Mouse (Mus musculus) myocyte (in vitro differentiated cells): ENCODE data around the gene Olfr5. TPM values are rescaled to one million over a fixed set of nuclear protein-coding genes. Genes with fewer than 3 reads are reported as not detected.

ENCODE experiments used
- H3K27me3 ChIP-seq: one replicate; pipeline ENCODE4 v1.6.1; 2011; ENCODE audit not compliant: control insufficient read depth, insufficient read depth, insufficient read length
- H3K36me3 ChIP-seq: one replicate; pipeline ENCODE4 v1.6.1; 2011; ENCODE audit not compliant: control insufficient read depth, insufficient read depth
- H3K4me2 ChIP-seq: one replicate; pipeline ENCODE4 v1.6.1; 2011; ENCODE audit warnings: low read depth, control low read depth
- H3K4me3 ChIP-seq: one replicate; pipeline ENCODE4 v1.5.1; 2011; ENCODE audit warnings: mild to moderate bottlenecking, control low read depth, moderate library complexity
- H3K79me2 ChIP-seq: one replicate; pipeline ENCODE4 v1.6.1; 2011; ENCODE audit not compliant: control insufficient read depth, insufficient read depth
- H3ac ChIP-seq: one replicate; pipeline ENCODE4 v1.6.1; 2011; ENCODE audit not compliant: control insufficient read depth, insufficient read length
- CEBPB ChIP-seq: IDR thresholded peaks from 2 replicates; pipeline ENCODE4 v1.6.1; 2011; ENCODE audit warnings: mild to moderate bottlenecking, moderate library complexity; ENCODE audit not compliant: poor library complexity, insufficient read depth, severe bottlenecking
- E2F4 ChIP-seq: IDR thresholded peaks from one replicate; pipeline ENCODE4 v1.6.1; 2011; ENCODE audit warnings: mild to moderate bottlenecking, control low read depth, moderate library complexity; ENCODE audit not compliant: insufficient read depth
- MAX ChIP-seq: IDR thresholded peaks from one replicate; pipeline ENCODE4 v1.6.1; 2011; ENCODE audit warnings: low read depth, mild to moderate bottlenecking, control low read depth
- MYOD1 ChIP-seq, 3 experiments: IDR thresholded peaks; one replicate each; pipeline ENCODE4 v1.6.1; 2011; ENCODE audit warnings: control low read depth in 2 of 3, low read depth in 2 of 3, mild to moderate bottlenecking in 2 of 3, moderate library complexity in 1 of 3; ENCODE audit not compliant: insufficient read length in 2 of 3, control insufficient read depth in 1 of 3
- MYOG ChIP-seq, 3 experiments: IDR thresholded peaks; one replicate each; pipeline ENCODE4 v1.6.1; 2011; ENCODE audit warnings: control low read depth in 2 of 3, low read depth in 2 of 3, mild to moderate bottlenecking in 2 of 3; ENCODE audit not compliant: insufficient read length in 2 of 3, control insufficient read depth in 1 of 3, insufficient read depth in 1 of 3
- POLR2A ChIP-seq: IDR thresholded peaks from one replicate; pipeline ENCODE4 v1.6.1; 2011; ENCODE audit warnings: low read depth, mild to moderate bottlenecking, control low read depth, moderate library complexity; ENCODE audit not compliant: insufficient read length
- POLR2AphosphoS2 ChIP-seq: IDR thresholded peaks from one replicate; pipeline ENCODE4 v1.6.1; 2011; ENCODE audit warnings: low read depth, control low read depth; ENCODE audit not compliant: insufficient read length
- REST ChIP-seq: IDR thresholded peaks from one replicate; pipeline ENCODE4 v1.6.1; 2011; ENCODE audit warnings: mild to moderate bottlenecking, control low read depth, moderate library complexity; ENCODE audit not compliant: insufficient read depth, insufficient read length
- SRF ChIP-seq: IDR thresholded peaks from one replicate; pipeline ENCODE4 v1.6.1; 2011; ENCODE audit warnings: low read depth; ENCODE audit not compliant: control insufficient read depth, insufficient read length
- TCF12 ChIP-seq: IDR thresholded peaks from one replicate; pipeline ENCODE4 v1.6.1; 2011; ENCODE audit warnings: mild to moderate bottlenecking, control low read depth; ENCODE audit not compliant: poor library complexity, insufficient read depth, severe bottlenecking
- TCF3 ChIP-seq: IDR thresholded peaks from one replicate; pipeline ENCODE4 v1.6.1; 2011; ENCODE audit warnings: low read depth, control low read depth; ENCODE audit not compliant: insufficient read length
- USF1 ChIP-seq: IDR thresholded peaks from one replicate; pipeline ENCODE4 v1.6.1; 2011; ENCODE audit warnings: low read depth, mild to moderate bottlenecking, control low read depth, moderate library complexity
- polyA plus RNA-seq: library from polyadenylated mRNA; unstranded; fragments of >200 nt; fragmentation: generic; extraction: Trizol; gene quantifications from one replicate; pipeline ENCODE4 v1.2.1, GENCODE M21; 2012; ENCODE audit warnings: missing spikeins

The Olfr5 gene
- polyA plus RNA-seq, 1 experiment = not detected

DNA sequence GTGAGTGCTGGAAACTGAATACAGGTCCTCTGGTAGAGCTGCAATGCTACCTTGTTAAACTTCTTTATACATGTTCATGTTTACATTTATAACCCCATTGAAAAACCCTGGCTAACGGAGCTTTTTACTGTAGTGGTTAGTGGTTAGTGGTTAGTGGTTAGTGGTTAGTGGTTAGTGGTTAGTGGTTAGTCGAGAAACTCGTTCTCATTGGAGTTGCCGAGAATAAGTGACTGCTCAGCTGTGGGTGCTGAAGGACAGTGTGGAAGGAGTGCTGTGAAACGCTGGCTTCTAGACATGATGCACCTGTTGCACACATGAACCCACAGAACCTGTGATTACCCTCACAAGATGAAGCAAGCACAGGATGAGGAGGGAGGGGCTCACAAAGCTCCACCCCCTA lies 39.0 kb downstream of the Olfr5 start:
- H3K4me2 ChIP-seq = no peak overlapping the region
- no peaks in the 10 kb centered on the region for H3K79me2 ChIP-seq
- H3K4me3 ChIP-seq = no peak overlapping the region
- TF ChIP-seq SRF (no peak), MYOG (IDR thresholded peaks at IDR 0.05; ENCODE audit: control insufficient read depth in 1 of 3, insufficient read depth in 1 of 3, insufficient read length in 2 of 3, low read depth in 2 of 3) (no peak), TCF3 (no peak), REST (no peak), POLR2AphosphoS2 (no peak), MYOD1 (IDR thresholded peaks at IDR 0.05; ENCODE audit: control insufficient read depth in 1 of 3, insufficient read length in 2 of 3, low read depth in 2 of 3) (no peak), CEBPB (no peak), E2F4 (no peak), TCF12 (no peak), MAX (no peak), POLR2A (no peak), USF1 (no peak)
- no peak overlapping the region for H3ac ChIP-seq
- H3K36me3 ChIP-seq = no peaks in the 10 kb centered on the region
- no peaks in the 10 kb centered on the region for H3K27me3 ChIP-seq

DNA sequence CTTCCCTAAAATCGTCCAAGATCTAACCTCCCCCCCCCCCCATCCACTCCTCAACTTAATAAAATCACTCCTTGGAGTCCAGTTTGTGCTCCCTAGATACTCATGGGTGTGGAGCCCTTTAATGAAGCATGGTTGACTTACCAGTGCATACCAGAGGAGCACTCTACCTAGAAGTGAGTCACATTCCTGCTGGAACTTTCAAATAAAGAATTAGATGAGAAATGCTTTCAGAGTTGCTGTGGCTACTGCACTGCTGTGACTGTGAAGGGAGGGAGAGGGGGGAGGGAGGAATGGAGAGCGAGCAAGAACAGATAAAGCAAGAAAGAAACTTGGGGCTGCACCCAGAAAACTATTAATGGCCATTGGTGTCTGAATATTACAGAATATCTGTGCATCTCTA lies 45.6 kb downstream of the Olfr5 start:
- H3K79me2 ChIP-seq = no peaks in the 10 kb centered on the region
- no peak overlapping the region for H3K4me2 ChIP-seq
- no peaks in the 10 kb centered on the region for H3K36me3 ChIP-seq
- H3ac ChIP-seq = no peak overlapping the region
- no peak overlapping the region for H3K4me3 ChIP-seq
- no peak for TF ChIP-seq CEBPB
- no peak for TF ChIP-seq POLR2AphosphoS2
- no peak for TF ChIP-seq SRF
- no peak for TF ChIP-seq TCF12
- TF ChIP-seq TCF3 = no peak
- no peak for TF ChIP-seq E2F4
- TF ChIP-seq REST = no peak
- no peak for TF ChIP-seq USF1
- no peak for TF ChIP-seq POLR2A
- no peak for TF ChIP-seq MYOD1 (IDR thresholded peaks at IDR 0.05; ENCODE audit: control insufficient read depth in 1 of 3, insufficient read length in 2 of 3, low read depth in 2 of 3)
- TF ChIP-seq MAX = no peak
- TF ChIP-seq MYOG (IDR thresholded peaks at IDR 0.05; ENCODE audit: control insufficient read depth in 1 of 3, insufficient read depth in 1 of 3, insufficient read length in 2 of 3, low read depth in 2 of 3) = no peak
- no peaks in the 10 kb centered on the region for H3K27me3 ChIP-seq

DNA sequence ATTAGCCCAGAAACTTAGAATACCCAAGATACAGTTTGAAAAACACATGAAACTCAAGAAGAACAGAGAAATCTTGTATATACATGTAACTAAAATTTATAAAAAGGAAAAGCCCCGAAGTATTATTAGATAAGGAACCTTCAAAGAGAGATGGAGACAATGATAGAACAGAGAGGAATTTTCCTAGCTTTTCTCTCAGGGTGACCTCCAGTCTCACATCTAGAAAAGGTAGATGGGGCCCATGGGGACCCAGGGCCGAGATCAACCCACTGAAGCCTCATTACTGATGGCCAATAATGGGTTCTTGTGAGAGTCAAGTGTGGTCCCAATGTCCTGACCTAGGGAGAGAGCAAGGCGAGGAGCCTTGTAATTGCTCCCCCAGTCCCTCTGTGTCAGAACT lies 48.4 kb downstream of the Olfr5 start, which contains the start of gene Olfr1344:
Olfr1344 (plus strand) TSS at position 301 of the 400 bp plus-strand sequence.
- no peak within 1 kb of the TSS for H3K4me3 ChIP-seq
- H3K4me2 ChIP-seq = no peak within 1 kb of the TSS
- no peak within 1 kb of the TSS for H3ac ChIP-seq
- TF ChIP-seq CEBPB (no peak), POLR2A (no peak), MYOD1 (IDR thresholded peaks at IDR 0.05; ENCODE audit: control insufficient read depth in 1 of 3, insufficient read length in 2 of 3, low read depth in 2 of 3) (no peak), TCF3 (no peak), SRF (no peak), POLR2AphosphoS2 (no peak), MAX (no peak), USF1 (no peak), MYOG (IDR thresholded peaks at IDR 0.05; ENCODE audit: control insufficient read depth in 1 of 3, insufficient read depth in 1 of 3, insufficient read length in 2 of 3, low read depth in 2 of 3) (no peak), TCF12 (no peak), E2F4 (no peak), REST (no peak)
- H3K79me2 ChIP-seq = no peaks in the 10 kb centered on the region
- H3K27me3 ChIP-seq = no peaks in the 10 kb centered on the region
- no peaks in the 10 kb centered on the region for H3K36me3 ChIP-seq

DNA sequence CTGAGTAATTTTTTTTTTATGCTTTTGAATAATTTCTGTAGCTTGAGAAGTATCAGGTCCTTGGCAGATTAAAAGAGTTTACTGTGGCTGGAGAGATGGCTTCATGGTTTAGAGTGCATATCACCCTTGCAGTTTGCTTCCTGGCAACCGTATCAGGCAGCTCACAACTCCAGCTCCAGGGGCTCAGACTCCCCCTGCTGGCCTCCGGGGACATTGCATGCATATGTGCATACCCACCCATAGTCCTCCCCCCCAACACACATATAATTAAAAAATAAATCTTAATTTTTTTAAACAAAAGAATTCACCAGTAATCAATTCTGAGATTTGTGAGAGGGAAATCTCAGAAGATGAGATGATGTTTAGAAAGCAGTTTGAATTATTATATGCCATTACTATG lies 56.4 kb downstream of the Olfr5 start:
- Histone ChIP-seq H3K27me3 (no peaks in the 10 kb centered on the region), H3ac (no peak overlapping the region), H3K4me2 (no peak overlapping the region), H3K4me3 (no peak overlapping the region), H3K79me2 (no peaks in the 10 kb centered on the region), H3K36me3 (no peaks in the 10 kb centered on the region)
- TF ChIP-seq USF1 = no peak

DNA sequence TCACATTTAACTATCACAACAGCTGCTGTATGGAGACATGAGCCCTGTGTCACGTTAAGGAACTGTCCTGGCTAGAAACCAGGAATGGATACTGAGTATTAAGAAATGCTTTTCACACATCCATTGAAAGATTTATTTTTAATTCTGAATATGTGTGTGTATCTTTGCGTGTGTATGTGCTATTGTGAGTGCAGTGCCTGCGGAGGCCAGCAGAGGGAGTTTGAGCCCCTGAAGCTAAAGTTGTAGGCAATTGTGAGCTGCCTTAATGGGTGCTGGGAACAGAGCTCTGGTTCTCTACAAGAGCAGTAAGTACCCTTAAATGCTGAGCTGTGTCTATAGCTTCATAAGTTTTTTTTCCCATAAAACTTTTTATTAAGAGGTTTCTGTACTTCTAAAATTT lies 57.4 kb downstream of the Olfr5 start:
- Histone ChIP-seq H3ac (no peak overlapping the region), H3K79me2 (no peaks in the 10 kb centered on the region)

More for the DNA sequence above, 57.4 kb downstream of the Olfr5 start:
- Histone ChIP-seq H3K4me2 (no peak overlapping the region), H3K27me3 (no peaks in the 10 kb centered on the region), H3K36me3 (no peaks in the 10 kb centered on the region), H3K4me3 (no peak overlapping the region)
- TF ChIP-seq TCF12 (no peak), MAX (no peak), TCF3 (no peak), REST (no peak), CEBPB (no peak), USF1 (no peak), POLR2AphosphoS2 (no peak), E2F4 (no peak), MYOD1 (IDR thresholded peaks at IDR 0.05; ENCODE audit: control insufficient read depth in 1 of 3, insufficient read length in 2 of 3, low read depth in 2 of 3) (no peak), POLR2A (no peak)

Other genes starting within 250 kb of the Olfr5 start
- not detected for gene Epp13, start 234.2 kb downstream of the Olfr5 start, polyA plus RNA-seq
- 2.8 TPM for gene Zfp667, start 200.4 kb downstream of the Olfr5 start, polyA plus RNA-seq
- gene Zfp583, start 155.7 kb downstream of the Olfr5 start, polyA plus RNA-seq = 0.80 TPM
- 0.11 TPM for gene Gm3854, start 143.2 kb downstream of the Olfr5 start, polyA plus RNA-seq
- gene Zfp78, start 123.7 kb downstream of the Olfr5 start, polyA plus RNA-seq = 0.46 TPM
- 2.4 TPM for gene Zfp28, start 103.6 kb downstream of the Olfr5 start, polyA plus RNA-seq
- not detected for gene Smim17, start 88.2 kb downstream of the Olfr5 start, polyA plus RNA-seq
- not detected for gene Gm20715, start 76.7 kb downstream of the Olfr5 start, polyA plus RNA-seq
- gene Olfr1344, start 48.3 kb downstream of the Olfr5 start, polyA plus RNA-seq = not detected
- not detected for gene Olfr1336, start 30.8 kb downstream of the Olfr5 start, polyA plus RNA-seq
- not detected for gene Olfr1346, start 19.8 kb downstream of the Olfr5 start, polyA plus RNA-seq
- not detected for gene Olfr1347, start 12.8 kb upstream of the Olfr5 start, polyA plus RNA-seq
- not detected for gene Olfr1348, start 21.8 kb upstream of the Olfr5 start, polyA plus RNA-seq
- gene Olfr1349, start 36.0 kb upstream of the Olfr5 start, polyA plus RNA-seq = 0.06 TPM
- gene Olfr1350, start 77.9 kb upstream of the Olfr5 start, polyA plus RNA-seq = not detected
- gene Zim1, start 209.5 kb upstream of the Olfr5 start, polyA plus RNA-seq = 2.0 TPM
- gene Peg3, start 243.5 kb upstream of the Olfr5 start, polyA plus RNA-seq = 39.2 TPM
- gene Usp29, start 243.6 kb upstream of the Olfr5 start, polyA plus RNA-seq = 1.1 TPM